Mouse (Mus musculus) brain, embryonic 14.5 days (tissue): ENCODE results near the gene Ing5.

Experiments used
- CTCF ChIP-seq: fragments of 200-500 bp; IDR thresholded peaks from 2 replicates; pipeline ENCODE4 v1.5.1; 2012; ENCODE audit warnings: inconsistent platforms, mild to moderate bottlenecking, moderate library complexity, borderline replicate concordance; ENCODE audit not compliant: insufficient read depth, insufficient read length; ENCODE audit errors: extremely low read depth
- POLR2A ChIP-seq: fragments of 200-500 bp; IDR thresholded peaks from 2 replicates; pipeline ENCODE4 v1.6.1; 2012; ENCODE audit warnings: mild to moderate bottlenecking, inconsistent platforms, borderline replicate concordance; ENCODE audit not compliant: poor library complexity, insufficient read depth, insufficient read length, severe bottlenecking; ENCODE audit errors: extremely low read depth

DNA sequence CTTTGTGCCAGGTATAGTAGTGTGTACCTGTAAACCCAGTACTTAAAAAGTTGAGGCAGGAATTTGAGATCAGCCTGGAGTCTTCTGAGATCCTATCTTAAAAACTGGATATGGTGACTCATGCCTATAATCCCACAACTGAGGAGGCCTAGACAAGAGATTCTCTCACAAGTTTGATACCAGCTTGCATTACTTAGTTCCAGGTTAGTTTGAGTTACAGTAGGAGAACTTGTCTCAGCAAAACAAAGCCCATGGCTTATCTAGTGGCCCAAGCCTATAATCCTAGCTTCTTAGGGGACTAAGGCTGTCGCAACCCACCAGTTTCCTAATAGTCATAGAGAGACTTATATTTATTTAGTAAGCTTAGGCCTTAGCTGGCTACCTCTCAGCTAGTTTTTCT, 43.7 kb upstream of the Ing5 start:
- TF ChIP-seq POLR2A (no peak), CTCF (no peak)
